Mouse (Mus musculus) left cerebral cortex, adult 18-20 months (tissue): ENCODE results near the gene Cdkn2d. TPM values are rescaled to one million over a fixed set of nuclear protein-coding genes. Genes with fewer than 3 reads are reported as not detected.
"Not testable (repeated sequence)": the region's sequence is repeated elsewhere in the genome, so short reads cannot be mapped to it uniquely, and the experiment has no call there.

Experiments used
- DNase-seq, 2 experiments: peaks; one replicate each; pipeline ENCODE4 v3.0.0; 2021 to 2022; ENCODE audit warnings: low spot score in 2 of 2, mixed read lengths in 1 of 2
- long read RNA-seq, 2 experiments: library from polyadenylated mRNA; stranded (forward); transcript quantifications; one replicate each; pipeline ENCODE4 v2.0.0; 2021
- total RNA-seq, 2 experiments: library from RNA; stranded (reverse); gene quantifications; 2 replicates each; pipeline ENCODE4 v1.2.3; 2021

Cdkn2d gene
- total RNA-seq, result 10 to 100 TPM; 52.9 to 61.6 TPM
- long read RNA-seq, experiment 1, transcript Cdkn2d-203 (2 exons, 1,423 nt), result major isoform, 106 of 111 reads
- long read RNA-seq, experiment 1, partial matches to known transcripts, result 3 of 111 reads
- long read RNA-seq, experiment 1, other reads (novel, unspliced or antisense), result 1 of 111 reads
- long read RNA-seq, experiment 2, transcript Cdkn2d-203 (2 exons, 1,423 nt), result major isoform, 78 of 80 reads
- long read RNA-seq, experiment 2, partial matches to known transcripts, result 2 of 80 reads
- long read RNA-seq, experiment 2, other reads (novel, unspliced or antisense), result 0 of 80 reads

GRCm38 (mm10) chr9:21291022-21291787 is at the start of gene Cdkn2d:
Gene Cdkn2d, minus strand, starts transcription at chr9:21291407.
- DNase-seq, result peak; percentile 99 to 100

- DNase-seq, result no peak
Measured at GRCm38 (mm10) chr9:21340411-21340810, 49.2 kb upstream of the Cdkn2d start.

GRCm38 (mm10) chr9:21337652-21338051 is 46.4 kb upstream of the Cdkn2d start:
- no peak for DNase-seq

DNA sequence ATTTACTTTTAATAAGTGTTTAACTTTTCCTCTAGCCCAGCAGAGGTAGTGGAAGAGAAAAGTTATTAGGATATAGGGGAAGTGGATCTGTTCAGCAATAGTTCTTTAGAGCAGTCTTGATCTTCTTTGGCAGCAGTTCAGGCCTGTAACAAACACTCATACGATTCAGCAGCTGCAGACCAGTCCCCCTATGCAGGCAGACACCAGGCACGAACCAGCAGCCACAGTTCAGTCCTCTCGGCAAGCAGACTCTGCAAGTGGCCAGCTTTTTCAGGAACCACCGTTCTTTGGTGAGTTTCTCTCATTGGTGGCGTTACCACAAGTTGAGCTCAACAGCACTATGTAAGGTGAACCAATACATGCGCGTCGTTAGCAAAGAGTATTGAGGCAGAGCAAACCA is 45.3 kb upstream of the Cdkn2d start:
- DNase-seq, result no peak

DNA sequence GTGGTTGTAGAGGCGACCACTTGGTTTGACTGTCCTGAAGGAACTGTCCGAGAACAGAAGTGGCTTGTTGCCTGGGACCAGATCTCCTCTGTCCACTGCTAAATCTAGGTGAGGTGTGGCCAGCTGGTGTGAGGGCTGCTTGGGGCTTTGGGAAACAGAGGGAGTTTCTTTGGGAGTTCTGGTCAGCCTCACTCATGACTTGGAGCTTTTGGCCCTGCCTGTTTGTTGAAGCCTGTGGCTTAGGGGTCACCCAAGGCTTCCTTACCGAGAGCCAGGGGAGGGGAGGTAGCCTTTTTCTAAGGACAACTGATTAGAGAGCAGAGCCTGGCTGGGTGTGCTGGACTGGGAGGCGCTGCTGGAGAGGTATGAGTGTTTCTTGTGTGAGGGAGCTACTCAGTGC is 44.2 kb upstream of the Cdkn2d start:
- DNase-seq, result no peak

GRCm38 (mm10) chr9:21334747-21335146 is 43.5 kb upstream of the Cdkn2d start:
- no peak for DNase-seq

- DNase-seq, result no peak
Measured at GRCm38 (mm10) chr9:21333523-21333922, 42.3 kb upstream of the Cdkn2d start.

- no peak for DNase-seq
Measured at GRCm38 (mm10) chr9:21332161-21333061, 41.2 kb upstream of the Cdkn2d start.

DNA sequence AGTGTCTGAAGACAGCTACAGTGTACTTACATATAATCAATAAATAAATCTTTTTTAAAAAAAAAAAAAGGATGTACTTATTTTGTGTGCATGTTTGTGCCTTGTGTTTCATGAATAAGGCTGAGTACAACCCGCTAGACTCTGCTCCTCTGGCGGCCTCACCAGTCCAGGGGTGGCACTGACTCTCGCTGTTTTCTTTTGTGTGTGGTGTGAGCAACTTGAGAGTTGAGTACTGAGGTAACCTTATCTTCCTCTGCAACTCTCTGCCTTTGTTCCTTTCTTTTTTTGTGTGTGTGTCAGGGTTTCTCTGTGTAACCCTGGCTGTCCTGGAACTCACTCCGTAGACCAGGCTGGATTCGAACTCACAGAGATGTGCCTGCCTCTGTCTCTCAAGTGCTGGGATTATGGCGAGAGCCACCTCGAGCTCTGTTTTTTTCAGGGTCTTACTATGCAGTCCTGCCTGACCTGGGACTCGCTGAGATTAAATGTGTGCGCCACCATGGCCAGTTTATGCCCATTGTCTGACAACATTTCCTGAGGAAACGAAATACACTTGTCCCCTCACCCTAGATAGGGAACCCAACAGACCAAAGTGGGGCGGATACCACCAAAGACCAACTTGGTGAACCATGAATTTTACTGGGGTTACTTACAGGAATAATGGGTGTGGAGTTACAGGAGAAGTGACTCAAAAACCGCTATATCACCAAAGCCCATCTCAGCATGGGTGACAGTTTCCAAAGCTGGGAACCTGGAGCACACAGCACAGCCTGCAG is 40.3 kb upstream of the Cdkn2d start:
- no peak for DNase-seq

DNA sequence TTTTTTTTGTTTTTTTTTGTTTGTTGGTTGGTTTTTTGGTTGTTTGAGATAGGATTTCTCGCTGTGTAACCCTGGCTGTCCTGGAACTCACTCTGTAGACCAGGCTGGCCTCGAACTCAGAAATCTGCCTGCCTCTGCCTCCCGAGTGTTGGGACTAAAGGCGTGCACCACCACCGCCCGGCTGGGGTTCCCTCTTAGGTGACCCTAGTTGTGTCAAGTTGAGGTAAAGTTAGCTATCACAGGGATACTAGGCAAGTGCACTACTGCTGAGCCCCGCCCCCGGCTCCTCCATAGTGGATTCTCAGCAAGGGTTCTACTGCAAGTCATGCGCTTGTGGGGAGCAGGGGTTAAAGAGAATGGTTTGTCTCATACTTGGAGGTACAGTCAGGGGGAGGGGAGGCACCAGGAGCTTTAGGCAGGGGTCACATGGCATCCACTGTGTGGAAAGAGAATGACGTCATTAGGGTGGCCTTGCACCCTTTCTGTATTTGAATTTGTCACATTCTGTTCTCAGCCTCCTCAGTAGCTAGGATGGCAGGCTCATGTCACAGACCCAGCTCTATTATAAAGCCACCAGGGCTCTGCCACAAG is 38.6 kb upstream of the Cdkn2d start:
- DNase-seq, result no peak

- DNase-seq, result no peak
Measured at GRCm38 (mm10) chr9:21329041-21329440, 37.8 kb upstream of the Cdkn2d start.

- DNase-seq, result no peak
Measured at GRCm38 (mm10) chr9:21328041-21328440, 36.8 kb upstream of the Cdkn2d start.

- no peak for DNase-seq
Measured at GRCm38 (mm10) chr9:21327569-21327968, 36.4 kb upstream of the Cdkn2d start.

- no peak for DNase-seq
Measured at GRCm38 (mm10) chr9:21324269-21324668, 33.1 kb upstream of the Cdkn2d start.

- DNase-seq, result not testable (repeated sequence)
Measured at GRCm38 (mm10) chr9:21322917-21323297, 31.7 kb upstream of the Cdkn2d start.

DNA sequence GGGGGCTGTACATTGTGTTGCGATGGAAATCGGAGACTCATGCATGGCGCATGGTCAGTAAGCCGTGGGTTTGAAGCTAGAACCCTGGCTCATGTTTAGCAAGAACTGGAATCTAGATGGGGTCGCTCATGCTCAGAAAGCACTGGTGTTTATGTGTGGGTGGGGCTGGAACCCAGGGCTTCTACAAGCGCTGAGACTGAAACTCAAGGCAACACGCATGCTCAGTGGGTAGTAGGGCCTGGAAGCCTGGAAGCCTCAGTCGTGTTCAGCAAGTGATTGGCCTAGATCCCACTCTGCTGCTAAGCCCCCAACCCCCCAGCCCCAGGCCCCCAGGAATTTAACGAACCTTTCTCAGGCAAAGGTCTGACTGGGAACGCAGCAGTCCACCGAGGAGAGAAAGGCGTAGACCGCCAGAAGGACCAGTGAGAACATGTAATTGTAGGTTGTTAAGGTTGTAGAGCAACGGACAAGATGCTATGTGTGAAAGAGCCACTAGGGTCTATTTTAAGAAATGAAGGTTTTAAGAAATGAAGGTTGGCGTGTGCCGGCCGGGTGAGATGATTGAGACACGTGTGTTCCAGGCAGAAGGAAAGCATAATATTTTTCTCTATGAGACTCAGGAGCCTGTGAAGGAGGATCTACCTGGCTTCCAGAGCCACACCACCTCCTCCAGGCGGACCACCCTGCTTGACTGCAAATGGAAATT is 31.2 kb upstream of the Cdkn2d start:
- DNase-seq, result peak; percentile 30 to 35

GRCm38 (mm10) chr9:21321513-21321835 is 30.3 kb upstream of the Cdkn2d start:
- DNase-seq, result peak in 1 of 2 experiments; percentile 24

- peak; percentile 75 to 85 for DNase-seq
Measured at GRCm38 (mm10) chr9:21320619-21321512, 29.7 kb upstream of the Cdkn2d start, which contains the start of gene Slc44a2. Gene Slc44a2, plus strand, starts transcription at chr9:21320698.

DNA sequence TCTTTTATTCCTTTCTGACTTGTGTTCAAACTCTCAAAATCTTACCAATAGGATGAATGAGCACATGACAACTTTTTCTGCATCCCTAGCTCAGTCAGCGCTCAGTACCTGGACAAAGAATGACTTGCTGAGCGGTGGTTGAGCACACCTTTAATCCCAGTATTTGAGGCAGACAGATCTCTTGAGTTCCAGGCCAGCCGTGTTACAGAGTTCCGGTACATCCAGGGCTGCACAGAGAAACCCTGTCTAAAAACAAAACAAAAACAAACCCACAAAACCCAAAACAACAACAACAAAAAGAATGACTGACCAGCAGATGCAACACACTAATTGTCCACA is 29.0 kb upstream of the Cdkn2d start:
- no peak for DNase-seq
